Mouse (Mus musculus): ENCODE results near the gene Gabrr2. TPM values are rescaled to one million over a fixed set of nuclear protein-coding genes. Genes with fewer than 3 reads are reported as not detected.
A peak's percentile ranks its signal among the peaks of the same experiment; 100 is the strongest.

The Gabrr2 gene
- total RNA-seq, 1 experiment, result not detected

GRCm38 (mm10) chr4:33039826-33040225 is 23.0 kb upstream of the Gabrr2 start:
- no peak for TF ChIP-seq HCFC1 (IDR thresholded peaks at IDR 0.05; ENCODE audit: borderline replicate concordance, insufficient read depth, low read length)
- no peak for TF ChIP-seq MAFK (IDR thresholded peaks at IDR 0.05; ENCODE audit: insufficient read depth, low read depth, low read length)
- TF ChIP-seq ZNF384 (IDR thresholded peaks at IDR 0.05; ENCODE audit: low read depth, low read length), result no peak
- TF ChIP-seq CHD2 (IDR thresholded peaks at IDR 0.05; ENCODE audit: low read depth, low read length), result no peak
- TF ChIP-seq ZC3H11A (IDR thresholded peaks at IDR 0.05; ENCODE audit: borderline replicate concordance, low read depth, low read length), result no peak
- in situ Hi-C loops (cut with MboI; ENCODE audit: low sequenced_read_pairs in 2 of 2, unreplicated experiment in 2 of 2), result no loop called here
- DNase-seq (ENCODE audit: low read depth, low spot score), result no peak
- H3K27ac ChIP-seq (ENCODE audit: insufficient read depth, low read depth, low read length, poor library complexity, severe bottlenecking), result no peak overlapping the region
- H3K9me3 ChIP-seq (ENCODE audit: control insufficient read depth, insufficient read depth, low read depth, low read length), result no peaks in the 10 kb centered on the region
- no peak overlapping the region for H3K4me3 ChIP-seq (ENCODE audit: insufficient read depth in 1 of 2, low read depth in 1 of 2, low read length in 2 of 2, poor library complexity in 1 of 2, severe bottlenecking in 1 of 2)
- no peak overlapping the region for H3K9ac ChIP-seq (ENCODE audit: insufficient read depth, low read depth, low read length, poor library complexity, severe bottlenecking)
- peaks cover 9% of the 10 kb centered on the region; the same call in 1 of the 2 replicates for H3K36me3 ChIP-seq (ENCODE audit: control insufficient read depth, insufficient read depth, low read length, poor library complexity, severe bottlenecking)
- H3K4me1 ChIP-seq (ENCODE audit: control insufficient read depth in 2 of 2, insufficient read depth in 2 of 2, low read length in 2 of 2, poor library complexity in 1 of 2), result no peaks in the 10 kb centered on the region

- no peak overlapping the region for H3K27ac ChIP-seq (ENCODE audit: insufficient read depth, low read depth, low read length, poor library complexity, severe bottlenecking)
- H3K9me3 ChIP-seq (ENCODE audit: control insufficient read depth, insufficient read depth, low read depth, low read length), result no peaks in the 10 kb centered on the region
- no peak for TF ChIP-seq ZC3H11A (IDR thresholded peaks at IDR 0.05; ENCODE audit: borderline replicate concordance, low read depth, low read length)
- TF ChIP-seq MAFK (IDR thresholded peaks at IDR 0.05; ENCODE audit: insufficient read depth, low read depth, low read length), result no peak
- no peak for TF ChIP-seq ZNF384 (IDR thresholded peaks at IDR 0.05; ENCODE audit: low read depth, low read length)
- no peak for TF ChIP-seq CHD2 (IDR thresholded peaks at IDR 0.05; ENCODE audit: low read depth, low read length)
- no peak for TF ChIP-seq HCFC1 (IDR thresholded peaks at IDR 0.05; ENCODE audit: borderline replicate concordance, insufficient read depth, low read length)
- no peaks in the 10 kb centered on the region for H3K4me1 ChIP-seq (ENCODE audit: control insufficient read depth in 2 of 2, insufficient read depth in 2 of 2, low read length in 2 of 2, poor library complexity in 1 of 2)
- H3K36me3 ChIP-seq (ENCODE audit: control insufficient read depth, insufficient read depth, low read length, poor library complexity, severe bottlenecking), result peaks cover 12% of the 10 kb centered on the region; the same call in 1 of the 2 replicates
- DNase-seq (ENCODE audit: low read depth, low spot score), result no peak
- no peak overlapping the region for H3K9ac ChIP-seq (ENCODE audit: insufficient read depth, low read depth, low read length, poor library complexity, severe bottlenecking)
- in situ Hi-C loops (cut with MboI; ENCODE audit: low sequenced_read_pairs in 2 of 2, unreplicated experiment in 2 of 2), result no loop called here
- no peak overlapping the region for H3K4me3 ChIP-seq (ENCODE audit: insufficient read depth in 1 of 2, low read depth in 1 of 2, low read length in 2 of 2, poor library complexity in 1 of 2, severe bottlenecking in 1 of 2)
These were observed 13.2 kb upstream of the Gabrr2 start for GRCm38 (mm10) chr4:33049601-33050000.

DNA sequence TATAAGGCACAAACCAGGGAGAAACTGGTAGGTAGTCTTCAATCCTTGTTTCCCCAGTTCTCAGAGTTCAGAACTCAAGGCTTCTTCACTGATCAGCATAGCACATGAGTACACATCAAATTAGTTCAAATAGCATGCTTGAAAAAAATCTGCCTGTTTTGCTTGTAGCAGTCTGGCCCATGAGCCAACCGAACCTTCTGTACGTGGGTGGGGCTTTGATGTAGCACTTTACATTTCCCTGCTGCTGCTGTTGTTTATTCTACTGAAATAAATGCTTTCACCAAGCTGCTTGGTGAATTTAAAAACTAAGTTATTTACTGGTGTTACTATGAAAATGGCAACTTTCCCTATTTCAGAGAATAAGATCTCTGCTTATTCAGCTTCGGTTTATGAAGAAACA is 10.7 kb upstream of the Gabrr2 start:
- no peak overlapping the region for H3K4me3 ChIP-seq (ENCODE audit: insufficient read depth in 1 of 2, low read depth in 1 of 2, low read length in 2 of 2, poor library complexity in 1 of 2, severe bottlenecking in 1 of 2)
- no peaks in the 10 kb centered on the region for H3K4me1 ChIP-seq (ENCODE audit: control insufficient read depth in 2 of 2, insufficient read depth in 2 of 2, low read length in 2 of 2, poor library complexity in 1 of 2)
- H3K27ac ChIP-seq (ENCODE audit: insufficient read depth, low read depth, low read length, poor library complexity, severe bottlenecking), result no peak overlapping the region
- peaks cover 4% of the 10 kb centered on the region; the same call in 1 of the 2 replicates for H3K36me3 ChIP-seq (ENCODE audit: control insufficient read depth, insufficient read depth, low read length, poor library complexity, severe bottlenecking)
- H3K9me3 ChIP-seq (ENCODE audit: control insufficient read depth, insufficient read depth, low read depth, low read length), result no peaks in the 10 kb centered on the region
- TF ChIP-seq MAFK (IDR thresholded peaks at IDR 0.05; ENCODE audit: insufficient read depth, low read depth, low read length) (no peak), CHD2 (IDR thresholded peaks at IDR 0.05; ENCODE audit: low read depth, low read length) (no peak), ZNF384 (IDR thresholded peaks at IDR 0.05; ENCODE audit: low read depth, low read length) (no peak), HCFC1 (IDR thresholded peaks at IDR 0.05; ENCODE audit: borderline replicate concordance, insufficient read depth, low read length) (no peak), ZC3H11A (IDR thresholded peaks at IDR 0.05; ENCODE audit: borderline replicate concordance, low read depth, low read length) (no peak)
- DNase-seq (ENCODE audit: low read depth, low spot score), result no peak
- in situ Hi-C loops (cut with MboI; ENCODE audit: low sequenced_read_pairs in 2 of 2, unreplicated experiment in 2 of 2), result no loop called here
- no peak overlapping the region for H3K9ac ChIP-seq (ENCODE audit: insufficient read depth, low read depth, low read length, poor library complexity, severe bottlenecking)

GRCm38 (mm10) chr4:33052650-33053049 is 10.1 kb upstream of the Gabrr2 start:
- Histone ChIP-seq H3K9me3 (ENCODE audit: control insufficient read depth, insufficient read depth, low read depth, low read length) (no peaks in the 10 kb centered on the region), H3K4me3 (ENCODE audit: insufficient read depth in 1 of 2, low read depth in 1 of 2, low read length in 2 of 2, poor library complexity in 1 of 2, severe bottlenecking in 1 of 2) (no peak overlapping the region), H3K4me1 (ENCODE audit: control insufficient read depth in 2 of 2, insufficient read depth in 2 of 2, low read length in 2 of 2, poor library complexity in 1 of 2) (no peaks in the 10 kb centered on the region), H3K27ac (ENCODE audit: insufficient read depth, low read depth, low read length, poor library complexity, severe bottlenecking) (no peak overlapping the region), H3K36me3 (ENCODE audit: control insufficient read depth, insufficient read depth, low read length, poor library complexity, severe bottlenecking) (peaks cover 4% of the 10 kb centered on the region; the same call in 1 of the 2 replicates), H3K9ac (ENCODE audit: insufficient read depth, low read depth, low read length, poor library complexity, severe bottlenecking) (no peak overlapping the region)
- in situ Hi-C loops (cut with MboI; ENCODE audit: low sequenced_read_pairs in 2 of 2, unreplicated experiment in 2 of 2), result no loop called here
- peak; percentile 31 for DNase-seq (ENCODE audit: low read depth, low spot score)
- TF ChIP-seq HCFC1 (IDR thresholded peaks at IDR 0.05; ENCODE audit: borderline replicate concordance, insufficient read depth, low read length), result no peak
- no peak for TF ChIP-seq MAFK (IDR thresholded peaks at IDR 0.05; ENCODE audit: insufficient read depth, low read depth, low read length)
- no peak for TF ChIP-seq ZC3H11A (IDR thresholded peaks at IDR 0.05; ENCODE audit: borderline replicate concordance, low read depth, low read length)
- TF ChIP-seq ZNF384 (IDR thresholded peaks at IDR 0.05; ENCODE audit: low read depth, low read length), result no peak
- TF ChIP-seq CHD2 (IDR thresholded peaks at IDR 0.05; ENCODE audit: low read depth, low read length), result peak; percentile 67; the same call in 1 of the 2 replicates

GRCm38 (mm10) chr4:33054426-33054825 is 8.4 kb upstream of the Gabrr2 start:
- H3K27ac ChIP-seq (ENCODE audit: insufficient read depth, low read depth, low read length, poor library complexity, severe bottlenecking), result no peak overlapping the region
- H3K4me3 ChIP-seq (ENCODE audit: insufficient read depth in 1 of 2, low read depth in 1 of 2, low read length in 2 of 2, poor library complexity in 1 of 2, severe bottlenecking in 1 of 2), result no peak overlapping the region
- no peaks in the 10 kb centered on the region for H3K4me1 ChIP-seq (ENCODE audit: control insufficient read depth in 2 of 2, insufficient read depth in 2 of 2, low read length in 2 of 2, poor library complexity in 1 of 2)
- no peak for TF ChIP-seq ZNF384 (IDR thresholded peaks at IDR 0.05; ENCODE audit: low read depth, low read length)
- TF ChIP-seq ZC3H11A (IDR thresholded peaks at IDR 0.05; ENCODE audit: borderline replicate concordance, low read depth, low read length), result no peak
- TF ChIP-seq CHD2 (IDR thresholded peaks at IDR 0.05; ENCODE audit: low read depth, low read length), result no peak
- no peak for TF ChIP-seq HCFC1 (IDR thresholded peaks at IDR 0.05; ENCODE audit: borderline replicate concordance, insufficient read depth, low read length)
- no peak for TF ChIP-seq MAFK (IDR thresholded peaks at IDR 0.05; ENCODE audit: insufficient read depth, low read depth, low read length)
- H3K9me3 ChIP-seq (ENCODE audit: control insufficient read depth, insufficient read depth, low read depth, low read length), result no peaks in the 10 kb centered on the region
- in situ Hi-C loops (cut with MboI; ENCODE audit: low sequenced_read_pairs in 2 of 2, unreplicated experiment in 2 of 2), result no loop called here
- H3K9ac ChIP-seq (ENCODE audit: insufficient read depth, low read depth, low read length, poor library complexity, severe bottlenecking), result no peak overlapping the region
- H3K36me3 ChIP-seq (ENCODE audit: control insufficient read depth, insufficient read depth, low read length, poor library complexity, severe bottlenecking), result peaks cover 4% of the 10 kb centered on the region; the same call in 1 of the 2 replicates
- no peak for DNase-seq (ENCODE audit: low read depth, low spot score)
